Mouse (Mus musculus) layer of hippocampus, postnatal 36 days (tissue): ENCODE measurements around the gene Adamts2. TPM values are rescaled to one million over a fixed set of nuclear protein-coding genes. Genes with fewer than 3 reads are reported as not detected.

ENCODE experiments used
- DNase-seq, 2 experiments: peaks; one replicate each; pipeline ENCODE4 v3.0.0; 2022
- total RNA-seq, 2 experiments: library from RNA; stranded (reverse); gene quantifications; 2 replicates each; pipeline ENCODE4 v1.2.3; 2021

Adamts2 gene
- total RNA-seq, 2 experiments from 2014 or later, result 15.7 to 15.9 TPM

- DNase-seq, result no peak
These were observed 247.4 kb downstream of the Adamts2 start for GRCm38 (mm10) chr11:50849310-50849709.

- DNase-seq, result no peak
These were observed 248.4 kb downstream of the Adamts2 start, which contains the start of gene Grm6 for GRCm38 (mm10) chr11:50850177-50850735. Gene Grm6 (plus strand): TSS chr11:50850685.

GRCm38 (mm10) chr11:50850989-50851601 is 249.2 kb downstream of the Adamts2 start:
- no peak for DNase-seq

Other genes with a start within 250 kb of the Adamts2 start
- not detected for gene Cby3, start 247.6 kb upstream of the Adamts2 start, total RNA-seq
- 100 to 1,000 TPM; 303 to 325 TPM for gene Hnrnph1, start 225.1 kb upstream of the Adamts2 start, total RNA-seq
- 10 to 100 TPM; 29.6 to 30.1 TPM for gene Rufy1, start 171.0 kb upstream of the Adamts2 start, total RNA-seq
- gene Zfp354c, start 225.6 kb downstream of the Adamts2 start, total RNA-seq, result 10 to 100 TPM; 51.4 to 52.3 TPM
- gene Zfp879, start 239.5 kb downstream of the Adamts2 start, total RNA-seq, result 1 to 10 TPM; 3.3 to 5.0 TPM
- not detected for gene Grm6, start 248.6 kb downstream of the Adamts2 start, total RNA-seq